Mouse (Mus musculus) testis, adult 2 months (tissue): ENCODE results near the gene Lipn. TPM values are rescaled to one million over a fixed set of nuclear protein-coding genes. Genes with fewer than 3 reads are reported as not detected.

Source experiments
- H3K27ac ChIP-seq: fragments of 200-500 bp; 2 replicates; pipeline ENCODE4 v1.5.1; 2012; ENCODE audit warnings: low read depth, low read length; ENCODE audit not compliant: control insufficient read depth, insufficient read depth
- H3K27me3 ChIP-seq: fragments of 200-500 bp; 2 replicates; pipeline ENCODE4 v1.6.1; 2012; ENCODE audit warnings: mild to moderate bottlenecking, low read length, moderate library complexity; ENCODE audit not compliant: control insufficient read depth, insufficient read depth
- H3K36me3 ChIP-seq: fragments of 200-500 bp; 2 replicates; pipeline ENCODE4 v1.6.1; 2012; ENCODE audit warnings: mild to moderate bottlenecking, low read length; ENCODE audit not compliant: control insufficient read depth, insufficient read depth
- H3K4me1 ChIP-seq: fragments of 200-500 bp; 2 replicates; pipeline ENCODE4 v1.6.1; 2012; ENCODE audit warnings: low read length; ENCODE audit not compliant: control insufficient read depth, insufficient read depth
- H3K4me3 ChIP-seq: fragments of 200-500 bp; 2 replicates; pipeline ENCODE4 v1.5.1; 2012; ENCODE audit warnings: low read depth, mild to moderate bottlenecking, low read length, moderate library complexity, mixed read lengths; ENCODE audit not compliant: control insufficient read depth
- CTCF ChIP-seq: fragments of 200-500 bp; IDR thresholded peaks from 2 replicates; pipeline ENCODE4 v1.5.1; 2012; ENCODE audit warnings: low read depth, mild to moderate bottlenecking, inconsistent platforms, low read length, moderate library complexity; ENCODE audit not compliant: control insufficient read depth, insufficient read depth, insufficient replicate concordance
- POLR2A ChIP-seq: fragments of 200-500 bp; IDR thresholded peaks from 2 replicates; pipeline ENCODE4 v1.6.1; 2012; ENCODE audit warnings: low read depth, mild to moderate bottlenecking, inconsistent platforms, low read length, moderate library complexity; ENCODE audit not compliant: control insufficient read depth
- polyA plus RNA-seq: library from polyadenylated mRNA; depleted of rRNA; stranded (reverse); fragments of >200 nt; gene quantifications from 2 replicates; pipeline ENCODE4 v1.2.3, GENCODE M21; 2012

Gene Lipn
- polyA plus RNA-seq, 1 experiment = not detected

- no peak overlapping the region for H3K4me3 ChIP-seq
- no peaks in the 10 kb centered on the region for H3K36me3 ChIP-seq
- H3K27ac ChIP-seq = no peak overlapping the region
- no peaks in the 10 kb centered on the region for H3K4me1 ChIP-seq
- H3K27me3 ChIP-seq = no peaks in the 10 kb centered on the region
- TF ChIP-seq CTCF (no peak), POLR2A (no peak)
Observed at GRCm38 (mm10) chr19:34063547-34063946, 3.6 kb upstream of the Lipn start.

- H3K4me1 ChIP-seq = no peaks in the 10 kb centered on the region
- H3K36me3 ChIP-seq = no peaks in the 10 kb centered on the region
- no peak overlapping the region for H3K27ac ChIP-seq
- no peak overlapping the region for H3K4me3 ChIP-seq
- no peak for TF ChIP-seq CTCF
- no peak for TF ChIP-seq POLR2A
- H3K27me3 ChIP-seq = no peaks in the 10 kb centered on the region
Observed at GRCm38 (mm10) chr19:34064059-34064458, 3.1 kb upstream of the Lipn start.

- H3K4me3 ChIP-seq = no peak overlapping the region
- TF ChIP-seq CTCF (no peak), POLR2A (no peak)
- no peak overlapping the region for H3K27ac ChIP-seq
- H3K4me1 ChIP-seq = no peaks in the 10 kb centered on the region
- H3K27me3 ChIP-seq = no peaks in the 10 kb centered on the region
- no peaks in the 10 kb centered on the region for H3K36me3 ChIP-seq
Observed at GRCm38 (mm10) chr19:34074239-34074638, 7.1 kb downstream of the Lipn start.

- Histone ChIP-seq H3K36me3 (no peaks in the 10 kb centered on the region), H3K27me3 (no peaks in the 10 kb centered on the region), H3K4me1 (no peaks in the 10 kb centered on the region), H3K4me3 (no peak overlapping the region), H3K27ac (no peak overlapping the region)
- no peak for TF ChIP-seq POLR2A
- no peak for TF ChIP-seq CTCF
Observed at GRCm38 (mm10) chr19:34078130-34078529, 11.0 kb downstream of the Lipn start.

- TF ChIP-seq POLR2A = no peak
- no peak for TF ChIP-seq CTCF
- Histone ChIP-seq H3K4me3 (no peak overlapping the region), H3K36me3 (no peaks in the 10 kb centered on the region), H3K27me3 (no peaks in the 10 kb centered on the region), H3K27ac (no peak overlapping the region), H3K4me1 (no peaks in the 10 kb centered on the region)
Observed at GRCm38 (mm10) chr19:34089011-34089680, 22.0 kb downstream of the Lipn start.

GRCm38 (mm10) chr19:34095381-34095780 lies 28.2 kb downstream of the Lipn start:
- no peak overlapping the region for H3K27ac ChIP-seq
- H3K4me1 ChIP-seq = no peaks in the 10 kb centered on the region
- no peaks in the 10 kb centered on the region for H3K27me3 ChIP-seq
- no peaks in the 10 kb centered on the region for H3K36me3 ChIP-seq
- no peak overlapping the region for H3K4me3 ChIP-seq
- no peak for TF ChIP-seq CTCF
- no peak for TF ChIP-seq POLR2A

GRCm38 (mm10) chr19:34096228-34096627 lies 29.1 kb downstream of the Lipn start:
- TF ChIP-seq CTCF = no peak
- TF ChIP-seq POLR2A = no peak
- no peaks in the 10 kb centered on the region for H3K4me1 ChIP-seq
- no peak overlapping the region for H3K27ac ChIP-seq
- H3K36me3 ChIP-seq = no peaks in the 10 kb centered on the region
- no peak overlapping the region for H3K4me3 ChIP-seq
- H3K27me3 ChIP-seq = no peaks in the 10 kb centered on the region

- Histone ChIP-seq H3K27me3 (no peaks in the 10 kb centered on the region), H3K4me3 (no peak within 1 kb of the TSS), H3K36me3 (no peaks in the 10 kb centered on the region), H3K4me1 (no peaks in the 10 kb centered on the region), H3K27ac (no peak within 1 kb of the TSS)
- TF ChIP-seq CTCF = no peak
- no peak for TF ChIP-seq POLR2A
Observed at GRCm38 (mm10) chr19:34100633-34101032, 33.5 kb downstream of the Lipn start, which contains the start of gene Lipm. Gene Lipm (plus strand): TSS chr19:34100933.
